Mouse (Mus musculus): ENCODE data around the gene Nptn.
"Not testable (repeated sequence)": the region's sequence is repeated elsewhere in the genome, so short reads cannot be mapped to it uniquely, and the experiment has no call there.

The Nptn gene

GRCm38 (mm10) chr9:58555685-58556414 is 26.2 kb upstream of the Nptn start:
- Histone ChIP-seq H3K27me3 (ENCODE audit: insufficient read depth, low read length) (no peaks in the 10 kb centered on the region), H3K36me3 (ENCODE audit: insufficient read depth, low read length) (peaks cover 21% of the 10 kb centered on the region), H3K4me3 (replicated peaks; ENCODE audit: low read length) (peak overlapping the region; percentile 91), H3K4me1 (replicated peaks; ENCODE audit: low read depth, low read length) (peaks cover 88% of the 10 kb centered on the region), H3K9me3 (ENCODE audit: low read length) (no peaks in the 10 kb centered on the region)
- TF ChIP-seq NANOG (IDR thresholded peaks at IDR 0.05; ENCODE audit: borderline replicate concordance, low read length) = no peak
- no peak for TF ChIP-seq POU5F1 (IDR thresholded peaks at IDR 0.05; ENCODE audit: borderline replicate concordance, low read length)
- no peak for TF ChIP-seq CTCF (conservative IDR thresholded peaks at IDR 0.05; ENCODE audit: low read length)

- Histone ChIP-seq H3K4me1 (replicated peaks; ENCODE audit: low read depth, low read length) (peaks cover 80% of the 10 kb centered on the region), H3K9me3 (ENCODE audit: low read length) (no peaks in the 10 kb centered on the region), H3K27me3 (ENCODE audit: insufficient read depth, low read length) (no peaks in the 10 kb centered on the region), H3K4me3 (replicated peaks; ENCODE audit: low read length) (no peak overlapping the region), H3K36me3 (ENCODE audit: insufficient read depth, low read length) (peaks cover 15% of the 10 kb centered on the region)
- TF ChIP-seq CTCF (conservative IDR thresholded peaks at IDR 0.05; ENCODE audit: low read length) (no peak), NANOG (IDR thresholded peaks at IDR 0.05; ENCODE audit: borderline replicate concordance, low read length) (no peak), POU5F1 (IDR thresholded peaks at IDR 0.05; ENCODE audit: borderline replicate concordance, low read length) (no peak)
Measured at GRCm38 (mm10) chr9:58556627-58557026, 25.4 kb upstream of the Nptn start.

GRCm38 (mm10) chr9:58557457-58558455 is 24.3 kb upstream of the Nptn start:
- Histone ChIP-seq H3K27me3 (ENCODE audit: insufficient read depth, low read length) (no peaks in the 10 kb centered on the region), H3K4me3 (replicated peaks; ENCODE audit: low read length) (no peak overlapping the region; the same call in 1 of the 2 replicates), H3K9me3 (ENCODE audit: low read length) (no peaks in the 10 kb centered on the region), H3K4me1 (replicated peaks; ENCODE audit: low read depth, low read length) (peaks cover 75% of the 10 kb centered on the region), H3K36me3 (ENCODE audit: insufficient read depth, low read length) (peaks cover 4% of the 10 kb centered on the region; the same call in 1 of the 2 replicates)
- no peak for TF ChIP-seq NANOG (IDR thresholded peaks at IDR 0.05; ENCODE audit: borderline replicate concordance, low read length)
- TF ChIP-seq CTCF (conservative IDR thresholded peaks at IDR 0.05; ENCODE audit: low read length) = no peak
- no peak for TF ChIP-seq POU5F1 (IDR thresholded peaks at IDR 0.05; ENCODE audit: borderline replicate concordance, low read length)

GRCm38 (mm10) chr9:58560211-58560610 is 21.8 kb upstream of the Nptn start:
- TF ChIP-seq CTCF (conservative IDR thresholded peaks at IDR 0.05; ENCODE audit: low read length) (no peak), NANOG (IDR thresholded peaks at IDR 0.05; ENCODE audit: borderline replicate concordance, low read length) (no peak), POU5F1 (IDR thresholded peaks at IDR 0.05; ENCODE audit: borderline replicate concordance, low read length) (no peak)
- Histone ChIP-seq H3K4me1 (replicated peaks; ENCODE audit: low read depth, low read length) (peaks cover 64% of the 10 kb centered on the region), H3K9me3 (ENCODE audit: low read length) (no peaks in the 10 kb centered on the region), H3K4me3 (replicated peaks; ENCODE audit: low read length) (no peak overlapping the region), H3K27me3 (ENCODE audit: insufficient read depth, low read length) (0 out of 2 replicates have a peak, but pooled peaks cover 4% of the 10 kb centered on the region), H3K36me3 (ENCODE audit: insufficient read depth, low read length) (no peaks in the 10 kb centered on the region)

- H3K36me3 ChIP-seq (ENCODE audit: insufficient read depth, low read length); H3K9me3 ChIP-seq (ENCODE audit: low read length); H3K27me3 ChIP-seq (ENCODE audit: insufficient read depth, low read length); H3K4me3 ChIP-seq (replicated peaks; ENCODE audit: low read length): not testable (repeated sequence)
- peaks cover 47% of the 10 kb centered on the region for H3K4me1 ChIP-seq (replicated peaks; ENCODE audit: low read depth, low read length)
Measured at GRCm38 (mm10) chr9:58565945-58566344, 16.1 kb upstream of the Nptn start.

- Histone ChIP-seq H3K36me3 (ENCODE audit: insufficient read depth, low read length) (no peaks in the 10 kb centered on the region), H3K4me1 (replicated peaks; ENCODE audit: low read depth, low read length) (peaks cover 52% of the 10 kb centered on the region), H3K9me3 (ENCODE audit: low read length) (no peaks in the 10 kb centered on the region), H3K4me3 (replicated peaks; ENCODE audit: low read length) (no peak overlapping the region), H3K27me3 (ENCODE audit: insufficient read depth, low read length) (0 out of 2 replicates have a peak, but pooled peaks cover 4% of the 10 kb centered on the region)
- TF ChIP-seq POU5F1 (IDR thresholded peaks at IDR 0.05; ENCODE audit: borderline replicate concordance, low read length) = no peak
- TF ChIP-seq CTCF (conservative IDR thresholded peaks at IDR 0.05; ENCODE audit: low read length) = peak; percentile 96
- no peak for TF ChIP-seq NANOG (IDR thresholded peaks at IDR 0.05; ENCODE audit: borderline replicate concordance, low read length)
Measured at GRCm38 (mm10) chr9:58567682-58568081, 14.4 kb upstream of the Nptn start.

- peaks cover 49% of the 10 kb centered on the region for H3K4me1 ChIP-seq (replicated peaks; ENCODE audit: low read depth, low read length)
- H3K4me3 ChIP-seq (replicated peaks; ENCODE audit: low read length) = no peak overlapping the region
- no peaks in the 10 kb centered on the region for H3K27me3 ChIP-seq (ENCODE audit: insufficient read depth, low read length)
- H3K36me3 ChIP-seq (ENCODE audit: insufficient read depth, low read length) = no peaks in the 10 kb centered on the region
- TF ChIP-seq NANOG (IDR thresholded peaks at IDR 0.05; ENCODE audit: borderline replicate concordance, low read length) = peak; percentile 6; the same call in 1 of the 2 replicates
- no peak for TF ChIP-seq CTCF (conservative IDR thresholded peaks at IDR 0.05; ENCODE audit: low read length)
- TF ChIP-seq POU5F1 (IDR thresholded peaks at IDR 0.05; ENCODE audit: borderline replicate concordance, low read length) = no peak
- no peaks in the 10 kb centered on the region for H3K9me3 ChIP-seq (ENCODE audit: low read length)
Measured at GRCm38 (mm10) chr9:58571001-58571400, 11.0 kb upstream of the Nptn start.

- Histone ChIP-seq H3K4me1 (replicated peaks; ENCODE audit: low read depth, low read length) (peaks cover 17% of the 10 kb centered on the region), H3K27me3 (ENCODE audit: insufficient read depth, low read length) (peaks cover 6% of the 10 kb centered on the region; the same call in 1 of the 2 replicates), H3K36me3 (ENCODE audit: insufficient read depth, low read length) (no peaks in the 10 kb centered on the region), H3K9me3 (ENCODE audit: low read length) (no peaks in the 10 kb centered on the region), H3K4me3 (replicated peaks; ENCODE audit: low read length) (no peak overlapping the region)
- TF ChIP-seq NANOG (IDR thresholded peaks at IDR 0.05; ENCODE audit: borderline replicate concordance, low read length) = no peak
- TF ChIP-seq POU5F1 (IDR thresholded peaks at IDR 0.05; ENCODE audit: borderline replicate concordance, low read length) = no peak
- TF ChIP-seq CTCF (conservative IDR thresholded peaks at IDR 0.05; ENCODE audit: low read length) = peak; percentile 96
Measured at GRCm38 (mm10) chr9:58578669-58579068, 3.4 kb upstream of the Nptn start.

- H3K4me3 ChIP-seq (replicated peaks; ENCODE audit: low read length); H3K36me3 ChIP-seq (ENCODE audit: insufficient read depth, low read length); H3K9me3 ChIP-seq (ENCODE audit: low read length); H3K27me3 ChIP-seq (ENCODE audit: insufficient read depth, low read length): not testable (repeated sequence)
- H3K4me1 ChIP-seq (replicated peaks; ENCODE audit: low read depth, low read length) = peaks cover 22% of the 10 kb centered on the region
Measured at GRCm38 (mm10) chr9:58580453-58581195, 1.4 kb upstream of the Nptn start.
